Mouse (Mus musculus) v-Abl transformed pro-B cells (cell line): ENCODE measurements at regions not wholly inside any gene's neighbourhood (a gene's known extent, or its start where the extent isn't known, plus 50 kb on each side); places are given as distances from the start of the nearest gene placed in this dataset.

Experiments
- in situ Hi-C, 2 experiments: fragments of 400-800 bp; cut with MboI; formaldehyde crosslinking; loops; one replicate each; pipeline ENCODE4 v1.15.1; 2025; ENCODE audit not compliant: unreplicated experiment in 2 of 2

GRCm38 (mm10) chr3:21496166-21496565 lies 580.3 kb upstream of the Tbl1xr1 start:
- in situ Hi-C loops = no loop called here

- in situ Hi-C loops = no loop called here
Measured at GRCm38 (mm10) chr3:21497011-21497410, 579.4 kb upstream of the Tbl1xr1 start.

- in situ Hi-C loops = no loop called here
Measured at GRCm38 (mm10) chr3:21507655-21508054, 568.8 kb upstream of the Tbl1xr1 start.

- in situ Hi-C loops = no loop called here
Measured at GRCm38 (mm10) chr3:21512081-21512480, 564.4 kb upstream of the Tbl1xr1 start.

- in situ Hi-C loops = no loop called here
Measured at GRCm38 (mm10) chr3:21524426-21524937, 552.0 kb upstream of the Tbl1xr1 start.

GRCm38 (mm10) chr3:21530862-21531261 lies 545.6 kb upstream of the Tbl1xr1 start:
- in situ Hi-C loops = no loop called here

- in situ Hi-C loops = no loop called here
Measured at GRCm38 (mm10) chr3:21539138-21539537, 537.3 kb upstream of the Tbl1xr1 start.

GRCm38 (mm10) chr3:21544456-21544855 lies 532.0 kb upstream of the Tbl1xr1 start:
- in situ Hi-C loops = no loop called here

GRCm38 (mm10) chr3:21545156-21545893 lies 531.1 kb upstream of the Tbl1xr1 start:
- in situ Hi-C loops = no loop called here

GRCm38 (mm10) chr3:21546411-21546810 lies 530.0 kb upstream of the Tbl1xr1 start:
- in situ Hi-C loops = no loop called here

GRCm38 (mm10) chr3:21549671-21550070 lies 526.8 kb upstream of the Tbl1xr1 start:
- in situ Hi-C loops = no loop called here

- in situ Hi-C loops = no loop called here
Measured at GRCm38 (mm10) chr3:21553159-21553758, 523.2 kb upstream of the Tbl1xr1 start.

- in situ Hi-C loops = no loop called here
Measured at GRCm38 (mm10) chr3:21553859-21554258, 522.6 kb upstream of the Tbl1xr1 start.

GRCm38 (mm10) chr3:21557963-21558441 lies 518.5 kb upstream of the Tbl1xr1 start:
- in situ Hi-C loops = no loop called here

- in situ Hi-C loops = no loop called here
Measured at GRCm38 (mm10) chr3:21562771-21563312, 513.6 kb upstream of the Tbl1xr1 start.

GRCm38 (mm10) chr3:21563454-21563853 lies 513.0 kb upstream of the Tbl1xr1 start:
- in situ Hi-C loops = no loop called here

GRCm38 (mm10) chr3:21564211-21564781 lies 512.2 kb upstream of the Tbl1xr1 start:
- in situ Hi-C loops = no loop called here

- in situ Hi-C loops = no loop called here
Measured at GRCm38 (mm10) chr3:21564847-21565485, 511.5 kb upstream of the Tbl1xr1 start.

GRCm38 (mm10) chr3:21569721-21570120 lies 506.7 kb upstream of the Tbl1xr1 start:
- in situ Hi-C loops = no loop called here

- in situ Hi-C loops = no loop called here
Measured at GRCm38 (mm10) chr3:21578635-21579034, 497.8 kb upstream of the Tbl1xr1 start.

GRCm38 (mm10) chr3:21582122-21582521 lies 494.3 kb upstream of the Tbl1xr1 start:
- in situ Hi-C loops = no loop called here
